Mouse (Mus musculus): ENCODE results near the gene Mtcp1. TPM values are rescaled to one million over a fixed set of nuclear protein-coding genes. Genes with fewer than 3 reads are reported as not detected.

Mtcp1 gene
- 8.0 and 13.7 TPM in 2 replicates for polyA plus RNA-seq (2012; rRNA removed)

DNA sequence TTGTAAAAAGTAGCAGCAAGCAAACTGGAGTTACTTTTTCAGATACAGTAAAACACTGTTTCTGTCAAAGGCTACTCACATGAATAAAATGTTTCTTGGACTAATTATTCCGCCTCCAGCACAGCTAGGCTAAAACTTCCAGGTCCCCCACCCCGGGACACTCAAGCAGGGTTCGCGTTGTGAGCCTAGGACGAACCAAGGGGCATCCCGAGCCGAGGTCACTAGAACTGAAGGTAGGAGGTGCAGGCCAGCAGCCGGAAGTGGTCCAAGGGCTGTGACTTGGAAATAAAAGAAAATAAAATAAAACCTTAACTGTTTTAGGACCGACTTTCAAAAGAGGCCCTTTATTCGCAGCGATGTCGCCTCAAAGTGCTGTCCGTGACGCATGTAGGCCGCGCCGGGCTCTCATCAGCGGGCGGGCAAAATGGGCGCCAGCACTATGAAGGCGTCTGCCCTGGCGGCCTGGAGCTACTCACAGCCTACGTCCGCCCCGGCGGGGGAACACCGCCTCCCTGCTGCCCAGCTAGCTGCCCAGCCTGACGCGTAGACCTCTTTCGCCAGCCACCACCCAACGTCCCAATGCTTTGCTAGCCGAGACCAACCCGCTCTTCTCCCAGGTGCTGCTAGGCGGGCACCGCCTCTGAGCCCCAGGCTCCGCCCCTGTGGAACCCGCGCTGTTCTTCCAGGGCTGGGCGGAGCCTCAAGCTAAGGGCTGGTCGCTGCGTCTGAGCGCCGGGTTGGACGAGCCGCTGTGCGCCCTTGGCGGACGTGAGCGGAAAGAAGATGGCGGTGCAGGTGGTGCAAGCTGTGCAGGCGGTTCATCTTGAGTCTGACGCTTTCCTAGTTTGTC is at the start of gene Mtcp1, which contains the start of the genes Cmc4 and Brcc3:
Gene Mtcp1 (minus strand): TSS at position 653 of the 850 bp plus-strand sequence.
Gene Cmc4 (minus strand): TSS at position 649 of the 850 bp plus-strand sequence.
Gene Brcc3 (plus strand): TSS at position 693 of the 850 bp plus-strand sequence.

DNA sequence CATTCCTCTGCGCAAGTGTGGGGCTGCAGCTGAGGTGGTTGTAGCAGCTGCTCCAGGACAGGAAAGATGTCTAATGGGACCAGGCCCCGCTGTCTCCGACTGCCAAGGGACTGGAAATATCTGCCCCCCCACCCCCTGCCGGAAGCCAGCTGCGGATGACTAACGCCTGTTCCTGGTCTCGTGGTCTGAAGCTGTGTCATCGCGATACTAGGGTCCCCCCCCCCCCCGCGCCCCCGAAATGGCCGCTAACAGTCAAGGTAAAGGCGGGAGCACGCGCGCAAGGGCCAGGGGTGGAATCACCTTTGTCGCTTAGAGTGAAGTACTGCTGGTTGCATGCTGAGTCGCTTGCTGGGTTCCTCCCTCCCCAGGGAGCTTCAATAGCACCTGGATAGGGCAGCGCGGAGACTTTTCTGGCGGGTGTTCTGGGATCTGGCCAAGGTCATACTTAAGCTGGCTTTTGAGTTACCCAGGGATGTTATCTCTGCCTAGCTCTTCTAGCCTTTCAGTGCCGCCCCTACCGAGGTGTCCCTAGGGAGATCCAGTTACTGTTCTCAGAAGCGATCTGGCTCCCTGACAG is 34.1 kb downstream of the Mtcp1 start, which contains the start of the genes Fundc2 and F8:
Gene Fundc2 (plus strand): TSS at position 205 of the 577 bp plus-strand sequence.
Gene F8 (minus strand): TSS at position 421 of the 577 bp plus-strand sequence.

Other genes starting within 250 kb of the Mtcp1 start
- gene Fundc2, start 34.2 kb downstream of the Mtcp1 start, polyA plus RNA-seq (2012; rRNA removed) = 15.9 and 27.7 TPM in 2 replicates
- 0.22 and 0.80 TPM in 2 replicates for gene F8, start 34.0 kb downstream of the Mtcp1 start, polyA plus RNA-seq (2012; rRNA removed)
- gene Cmc4, start within 50 bp of the Mtcp1 start, polyA plus RNA-seq (2012; rRNA removed) = 18.6 and 20.4 TPM in 2 replicates
- 26.7 and 38.6 TPM in 2 replicates for gene Brcc3, start within 50 bp of the Mtcp1 start, polyA plus RNA-seq (2012; rRNA removed)
- gene Vbp1, start 97.7 kb upstream of the Mtcp1 start, polyA plus RNA-seq (2012; rRNA removed) = 47.0 and 72.7 TPM in 2 replicates
- 4.9 and 7.8 TPM in 2 replicates for gene Rab39b, start 161.6 kb upstream of the Mtcp1 start, polyA plus RNA-seq (2012; rRNA removed)

All from central nervous system, embryonic 11.5 days (tissue).